Mouse (Mus musculus): ENCODE data around the gene Kidins220. TPM values are rescaled to one million over a fixed set of nuclear protein-coding genes. Genes with fewer than 3 reads are reported as not detected.

Kidins220 gene
- 11.7 and 16.1 TPM in 2 replicates for polyA plus RNA-seq (2012; rRNA removed)

GRCm38 (mm10) chr12:24974446-24975114 lies at the start of gene Kidins220:
TSS of gene Kidins220 (plus strand) at chr12:24974925.

GRCm38 (mm10) chr12:25097052-25097209 lies 122.2 kb downstream of the Kidins220 start, which contains the start of gene Id2:
TSS of gene Id2 (minus strand) at chr12:25097140.

Other genes starting within 250 kb of the Kidins220 start
- gene Mboat2, start 144.0 kb upstream of the Kidins220 start, polyA plus RNA-seq (2012; rRNA removed), result 1.1 and 1.3 TPM in 2 replicates
- 68.8 and 82.8 TPM in 2 replicates for gene Id2, start 122.2 kb downstream of the Kidins220 start, polyA plus RNA-seq (2012; rRNA removed)